Mouse (Mus musculus): ENCODE measurements around the gene B230217C12Rik. TPM values are rescaled to one million over a fixed set of nuclear protein-coding genes. Genes with fewer than 3 reads are reported as not detected.

B230217C12Rik gene
- polyA plus RNA-seq, 2 experiments = 0.60 to 0.63 TPM

- no peak overlapping the region for H3K27ac ChIP-seq
- no peak for TF ChIP-seq CTCF (IDR thresholded peaks at IDR 0.05; ENCODE audit: low read depth)
- no peak for TF ChIP-seq EP300 (IDR thresholded peaks at IDR 0.05; ENCODE audit: low read depth)
- peak; percentile 55; the same call in 1 of the 2 replicates for ATAC-seq (ENCODE audit: insufficient read depth)
- no peaks in the 10 kb centered on the region for H3K9me3 ChIP-seq (ENCODE audit: control insufficient read depth, low read length)
- H3K27me3 ChIP-seq (ENCODE audit: control insufficient read depth, insufficient read depth, low read length) = no peaks in the 10 kb centered on the region
- no peak for DNase-seq (ENCODE audit: low read depth in 3 of 3, low spot score in 3 of 3)
- WGBS (ENCODE audit: insufficient replicate concordance) = 3% methylated on average over 5 of the region's 5 CpGs
- H3K9ac ChIP-seq (replicated peaks) = peak overlapping the region; percentile 27; the same call in 1 of the 2 replicates
- H3K4me3 ChIP-seq (ENCODE audit: insufficient read depth in 1 of 2, low read depth in 2 of 2, low read length in 2 of 2) = no peak overlapping the region
- H3K4me2 ChIP-seq (ENCODE audit: low read depth) = peak overlapping the region; percentile 15; the same call in 1 of the 2 replicates
- H3K4me1 ChIP-seq (replicated peaks; ENCODE audit: control insufficient read depth in 2 of 2, insufficient read depth in 2 of 2, low read length in 1 of 2) = peaks cover 11 to 36% of the 10 kb centered on the region in 2 experiments
- no peaks in the 10 kb centered on the region for H3K36me3 ChIP-seq (replicated peaks; ENCODE audit: control insufficient read depth, insufficient read depth, low read depth)
Measured at GRCm38 (mm10) chr11:97817379-97817778, 23.2 kb upstream of the B230217C12Rik start.

- DNase-seq (ENCODE audit: low read depth in 3 of 3, low spot score in 3 of 3) = no peak
- Histone ChIP-seq H3K4me1 (replicated peaks; ENCODE audit: control insufficient read depth in 2 of 2, insufficient read depth in 2 of 2, low read length in 1 of 2) (peaks cover 11 to 36% of the 10 kb centered on the region in 2 experiments), H3K4me2 (ENCODE audit: low read depth) (no peak overlapping the region), H3K36me3 (replicated peaks; ENCODE audit: control insufficient read depth, insufficient read depth, low read depth) (no peaks in the 10 kb centered on the region), H3K27me3 (ENCODE audit: control insufficient read depth, insufficient read depth, low read length) (no peaks in the 10 kb centered on the region), H3K9me3 (ENCODE audit: control insufficient read depth, low read length) (no peaks in the 10 kb centered on the region), H3K9ac (replicated peaks) (no peak overlapping the region), H3K4me3 (ENCODE audit: insufficient read depth in 1 of 2, low read depth in 2 of 2, low read length in 2 of 2) (no peak overlapping the region), H3K27ac (no peak overlapping the region)
- no peak for ATAC-seq (ENCODE audit: insufficient read depth)
- no peak for TF ChIP-seq EP300 (IDR thresholded peaks at IDR 0.05; ENCODE audit: low read depth)
- no peak for TF ChIP-seq CTCF (IDR thresholded peaks at IDR 0.05; ENCODE audit: low read depth)
- WGBS (ENCODE audit: insufficient replicate concordance) = 29% methylated on average over 6 of the region's 6 CpGs
Measured at GRCm38 (mm10) chr11:97818003-97818402, 22.6 kb upstream of the B230217C12Rik start.

GRCm38 (mm10) chr11:97818571-97818970 lies 22.0 kb upstream of the B230217C12Rik start:
- Histone ChIP-seq H3K4me2 (ENCODE audit: low read depth) (no peak overlapping the region), H3K27me3 (ENCODE audit: control insufficient read depth, insufficient read depth, low read length) (no peaks in the 10 kb centered on the region), H3K36me3 (replicated peaks; ENCODE audit: control insufficient read depth, insufficient read depth, low read depth) (no peaks in the 10 kb centered on the region), H3K27ac (no peak overlapping the region), H3K4me1 (replicated peaks; ENCODE audit: control insufficient read depth in 2 of 2, insufficient read depth in 2 of 2, low read length in 1 of 2) (peaks cover 11 to 36% of the 10 kb centered on the region in 2 experiments), H3K9me3 (ENCODE audit: control insufficient read depth, low read length) (no peaks in the 10 kb centered on the region), H3K4me3 (ENCODE audit: insufficient read depth in 1 of 2, low read depth in 2 of 2, low read length in 2 of 2) (no peak overlapping the region), H3K9ac (replicated peaks) (no peak overlapping the region)
- WGBS (ENCODE audit: insufficient replicate concordance) = 19% methylated on average over 4 of the region's 4 CpGs
- TF ChIP-seq EP300 (IDR thresholded peaks at IDR 0.05; ENCODE audit: low read depth) (no peak), CTCF (IDR thresholded peaks at IDR 0.05; ENCODE audit: low read depth) (no peak)
- DNase-seq (ENCODE audit: low read depth in 3 of 3, low spot score in 3 of 3) = no peak
- ATAC-seq (ENCODE audit: insufficient read depth) = no peak

- 62% methylated on average over 4 of the region's 4 CpGs for WGBS (ENCODE audit: insufficient replicate concordance)
- H3K4me2 ChIP-seq (ENCODE audit: low read depth) = no peak overlapping the region
- no peak overlapping the region for H3K9ac ChIP-seq (replicated peaks)
- H3K4me3 ChIP-seq (ENCODE audit: insufficient read depth in 1 of 2, low read depth in 2 of 2, low read length in 2 of 2) = no peak overlapping the region
- no peaks in the 10 kb centered on the region for H3K9me3 ChIP-seq (ENCODE audit: control insufficient read depth, low read length)
- DNase-seq (ENCODE audit: low read depth in 3 of 3, low spot score in 3 of 3) (no peak), ATAC-seq (ENCODE audit: insufficient read depth) (no peak)
- no peak for TF ChIP-seq CTCF (IDR thresholded peaks at IDR 0.05; ENCODE audit: low read depth)
- no peak for TF ChIP-seq EP300 (IDR thresholded peaks at IDR 0.05; ENCODE audit: low read depth)
- peaks cover 11 to 36% of the 10 kb centered on the region in 2 experiments for H3K4me1 ChIP-seq (replicated peaks; ENCODE audit: control insufficient read depth in 2 of 2, insufficient read depth in 2 of 2, low read length in 1 of 2)
- H3K36me3 ChIP-seq (replicated peaks; ENCODE audit: control insufficient read depth, insufficient read depth, low read depth) = no peaks in the 10 kb centered on the region
- H3K27me3 ChIP-seq (ENCODE audit: control insufficient read depth, insufficient read depth, low read length) = no peaks in the 10 kb centered on the region
- no peak overlapping the region for H3K27ac ChIP-seq
Measured at GRCm38 (mm10) chr11:97819102-97819501, 21.5 kb upstream of the B230217C12Rik start.

- Histone ChIP-seq H3K4me1 (replicated peaks; ENCODE audit: control insufficient read depth in 2 of 2, insufficient read depth in 2 of 2, low read length in 1 of 2) (peaks cover 11 to 36% of the 10 kb centered on the region in 2 experiments), H3K27ac (no peak overlapping the region), H3K9ac (replicated peaks) (no peak overlapping the region), H3K4me2 (ENCODE audit: low read depth) (no peak overlapping the region), H3K4me3 (ENCODE audit: insufficient read depth in 1 of 2, low read depth in 2 of 2, low read length in 2 of 2) (no peak overlapping the region), H3K36me3 (replicated peaks; ENCODE audit: control insufficient read depth, insufficient read depth, low read depth) (no peaks in the 10 kb centered on the region), H3K27me3 (ENCODE audit: control insufficient read depth, insufficient read depth, low read length) (no peaks in the 10 kb centered on the region), H3K9me3 (ENCODE audit: control insufficient read depth, low read length) (no peaks in the 10 kb centered on the region)
- ATAC-seq (ENCODE audit: insufficient read depth) = no peak
- TF ChIP-seq CTCF (IDR thresholded peaks at IDR 0.05; ENCODE audit: low read depth) = no peak
- TF ChIP-seq EP300 (IDR thresholded peaks at IDR 0.05; ENCODE audit: low read depth) = no peak
- no peak for DNase-seq (ENCODE audit: low read depth in 3 of 3, low spot score in 3 of 3)
- WGBS (ENCODE audit: insufficient replicate concordance) = 58% methylated on average over 5 of the region's 5 CpGs
Measured at GRCm38 (mm10) chr11:97819923-97820322, 20.7 kb upstream of the B230217C12Rik start.
